Mouse (Mus musculus) cerebral cortex, adult 2 months (tissue): ENCODE results near the gene Arhgap24.

Experiments used
- WGBS: fragments of 180-500 bp; shearing (Covaris S2); methylation state at CpG from one replicate; pipeline ENCODE4 v1.1.7; 2018; 5-methylcytosine and 5-hydroxymethylcytosine counted together

The Arhgap24 gene

GRCm38 (mm10) chr5:102748146-102748545, 267.0 kb downstream of the Arhgap24 start:
- 79% methylated on average over 9 of the region's 9 CpGs for WGBS

GRCm38 (mm10) chr5:102749020-102749419, 267.8 kb downstream of the Arhgap24 start:
- WGBS: 33% methylated on average over 8 of the region's 8 CpGs

GRCm38 (mm10) chr5:102750674-102751073, 269.5 kb downstream of the Arhgap24 start:
- WGBS: 71% methylated on average over 5 of the region's 5 CpGs

GRCm38 (mm10) chr5:102751661-102752307, 270.6 kb downstream of the Arhgap24 start:
- 72% methylated on average over 5 of the region's 5 CpGs for WGBS

- 18% methylated on average over 2 of the region's 2 CpGs for WGBS
Measured at GRCm38 (mm10) chr5:102752308-102752663, 271.1 kb downstream of the Arhgap24 start.

GRCm38 (mm10) chr5:102757040-102757439, 275.8 kb downstream of the Arhgap24 start:
- WGBS: 56% methylated on average over 6 of the region's 6 CpGs

GRCm38 (mm10) chr5:102765694-102766093, 284.5 kb downstream of the Arhgap24 start:
- 79% methylated on average over 10 of the region's 10 CpGs for WGBS

- 93% methylated on average over 6 of the region's 6 CpGs for WGBS
Measured at GRCm38 (mm10) chr5:102766311-102767057, 285.3 kb downstream of the Arhgap24 start.

GRCm38 (mm10) chr5:102767058-102767444, 285.9 kb downstream of the Arhgap24 start:
- 90% methylated on average over 4 of the region's 4 CpGs for WGBS

- WGBS: 81% methylated on average over 7 of the region's 7 CpGs
Measured at GRCm38 (mm10) chr5:102767822-102768221, 286.6 kb downstream of the Arhgap24 start.

- WGBS: 65% methylated on average over 12 of the region's 12 CpGs
Measured at GRCm38 (mm10) chr5:102768385-102769080, 287.3 kb downstream of the Arhgap24 start.

- WGBS: 83% methylated on average over 7 of the region's 7 CpGs
Measured at GRCm38 (mm10) chr5:102770611-102771010, 289.4 kb downstream of the Arhgap24 start.

- WGBS: 92% methylated on average over 4 of the region's 4 CpGs
Measured at GRCm38 (mm10) chr5:102774500-102774899, 293.3 kb downstream of the Arhgap24 start.

- 86% methylated on average over 9 of the region's 9 CpGs for WGBS
Measured at GRCm38 (mm10) chr5:102777255-102777654, 296.1 kb downstream of the Arhgap24 start.

- WGBS: 60% methylated on average over 9 of the region's 9 CpGs
Measured at GRCm38 (mm10) chr5:102777852-102778251, 296.7 kb downstream of the Arhgap24 start.

GRCm38 (mm10) chr5:102778253-102778652, 297.1 kb downstream of the Arhgap24 start:
- WGBS: 61% methylated on average over 5 of the region's 5 CpGs

GRCm38 (mm10) chr5:102783585-102783984, 302.4 kb downstream of the Arhgap24 start:
- WGBS: 49% methylated on average over 4 of the region's 4 CpGs

- WGBS: 74% methylated on average over 2 of the region's 2 CpGs
Measured at GRCm38 (mm10) chr5:102786123-102786522, 304.9 kb downstream of the Arhgap24 start.

- WGBS: 67% methylated on average over 3 of the region's 3 CpGs
Measured at GRCm38 (mm10) chr5:102788437-102788836, 307.2 kb downstream of the Arhgap24 start.

GRCm38 (mm10) chr5:102791273-102791672, 310.1 kb downstream of the Arhgap24 start:
- 57% methylated on average over 4 of the region's 4 CpGs for WGBS

GRCm38 (mm10) chr5:102793536-102793935, 312.3 kb downstream of the Arhgap24 start:
- WGBS: 53% methylated on average over 11 of the region's 11 CpGs

- 87% methylated on average over 3 of the region's 3 CpGs for WGBS
Measured at GRCm38 (mm10) chr5:102801469-102801868, 320.3 kb downstream of the Arhgap24 start.

GRCm38 (mm10) chr5:102802833-102803232, 321.6 kb downstream of the Arhgap24 start:
- WGBS: 89% methylated on average over 6 of the region's 6 CpGs
